Mouse (Mus musculus) heart, adult 2 months (tissue): Measurements from ENCODE around the gene Arid5a.

ENCODE experiments used
- CTCF ChIP-seq: fragments of 200-600 bp; IDR thresholded peaks from 2 replicates; pipeline ENCODE4 v1.8.1; 2022; ENCODE audit warnings: antibody characterized with exemption, mild to moderate bottlenecking, moderate library complexity
- EP300 ChIP-seq: fragments of 200-500 bp; IDR thresholded peaks from 2 replicates; pipeline ENCODE4 v1.6.1; 2011; ENCODE audit warnings: low read depth, low read length, control low read depth; ENCODE audit not compliant: insufficient read depth

- TF ChIP-seq CTCF = peak; percentile 50
- no peak; the same call in 1 of the 2 replicates for TF ChIP-seq EP300
These were observed at the start of gene Arid5a for GRCm38 (mm10) chr1:36307495-36308280.
